Mouse (Mus musculus) CH12F3 (cell line): Measurements from ENCODE around the gene 4933402J07Rik.

Experiments
- in situ Hi-C: fragments of 300-500 bp; cut with MboI; formaldehyde crosslinking; loops from 2 replicates; pipeline ENCODE4 v1.14.3; 2020; ENCODE audit warnings: low sequenced_read_pairs

Gene 4933402J07Rik

GRCm38 (mm10) chr8:87563553-87563952, at the start of gene 4933402J07Rik:
TSS of gene 4933402J07Rik (plus strand) at chr8:87563853.
- in situ Hi-C loops, result no loop called here

DNA sequence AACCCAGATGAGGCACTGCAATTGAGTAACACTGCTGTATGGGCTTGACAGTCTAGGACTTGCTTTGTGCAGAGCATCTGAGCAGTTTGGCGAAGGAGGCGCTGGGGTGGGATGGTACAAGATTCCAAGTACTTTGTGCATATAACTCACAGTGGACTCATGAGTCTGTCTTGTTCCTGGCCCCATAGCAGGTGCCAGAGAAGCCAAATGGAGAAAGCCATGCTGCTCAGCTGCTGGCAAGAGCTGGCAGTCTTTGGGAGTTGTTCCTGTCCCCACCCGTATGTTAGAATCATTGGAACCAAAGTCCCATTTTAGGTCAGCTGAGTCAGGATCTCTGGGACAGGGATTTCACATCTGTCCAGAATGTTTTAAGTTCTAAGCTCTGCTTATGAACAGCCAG, 46.5 kb upstream of the 4933402J07Rik start:
- in situ Hi-C loops, result no loop called here

GRCm38 (mm10) chr8:87525006-87525405, 38.6 kb upstream of the 4933402J07Rik start:
- in situ Hi-C loops, result no loop called here

- in situ Hi-C loops, result loop anchor here (10.0 kb wide), 1 partner anchor 596 kb away; no protein-coding TSS in a partner anchor
Observed at GRCm38 (mm10) chr8:87531176-87531575, 32.5 kb upstream of the 4933402J07Rik start.

DNA sequence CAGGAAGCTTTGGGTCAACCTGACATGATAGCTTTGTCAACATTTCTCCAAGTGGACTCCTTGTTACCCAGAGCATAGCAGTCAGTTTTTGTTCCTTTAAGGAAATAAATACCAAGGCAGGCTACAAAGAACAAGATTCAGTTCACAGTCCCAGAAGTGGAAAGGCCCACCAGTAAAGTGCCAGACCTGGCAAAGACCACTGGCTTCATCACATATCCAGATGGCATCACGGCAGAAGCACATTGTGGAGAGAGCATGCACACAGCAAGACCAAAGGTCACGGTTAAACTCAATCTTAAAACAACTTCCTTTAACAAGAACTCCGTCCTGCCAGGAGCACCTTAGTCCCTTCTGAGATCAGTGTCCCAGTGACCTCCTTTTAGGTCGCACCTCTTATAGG, 30.2 kb upstream of the 4933402J07Rik start:
- in situ Hi-C loops, result loop anchor here (10.0 kb wide), 1 partner anchor 599 kb away; no protein-coding TSS in a partner anchor

DNA sequence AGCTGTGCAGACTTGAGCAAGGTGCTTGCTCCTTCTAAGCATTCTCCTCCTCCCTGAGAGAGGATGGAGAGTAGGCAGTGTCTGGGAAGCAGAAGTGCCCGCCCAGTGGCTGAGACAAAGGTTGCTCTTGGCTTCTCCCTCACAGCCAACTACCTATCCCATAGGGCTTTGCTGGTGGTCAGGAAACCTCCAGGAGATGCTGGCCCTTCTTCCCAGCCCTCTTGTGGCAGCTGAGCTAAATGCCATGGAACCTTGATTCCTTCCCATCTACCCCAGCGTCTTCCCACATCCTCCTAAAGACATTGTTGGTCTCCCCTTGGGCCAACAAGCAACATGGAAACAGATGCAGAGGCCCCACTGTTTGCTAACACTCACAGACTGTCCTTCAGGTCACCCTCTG, 28.8 kb upstream of the 4933402J07Rik start:
- in situ Hi-C loops, result loop anchor here (10.0 kb wide), 1 partner anchor 600 kb away; no protein-coding TSS in a partner anchor

- in situ Hi-C loops, result loop anchor here (10.0 kb wide), 1 partner anchor 602 kb away; no protein-coding TSS in a partner anchor
Observed at GRCm38 (mm10) chr8:87536615-87537329, 26.9 kb upstream of the 4933402J07Rik start.

GRCm38 (mm10) chr8:87539829-87540394, 23.7 kb upstream of the 4933402J07Rik start:
- in situ Hi-C loops, result loop anchor here (10.0 kb wide), 1 partner anchor 605 kb away; no protein-coding TSS in a partner anchor

DNA sequence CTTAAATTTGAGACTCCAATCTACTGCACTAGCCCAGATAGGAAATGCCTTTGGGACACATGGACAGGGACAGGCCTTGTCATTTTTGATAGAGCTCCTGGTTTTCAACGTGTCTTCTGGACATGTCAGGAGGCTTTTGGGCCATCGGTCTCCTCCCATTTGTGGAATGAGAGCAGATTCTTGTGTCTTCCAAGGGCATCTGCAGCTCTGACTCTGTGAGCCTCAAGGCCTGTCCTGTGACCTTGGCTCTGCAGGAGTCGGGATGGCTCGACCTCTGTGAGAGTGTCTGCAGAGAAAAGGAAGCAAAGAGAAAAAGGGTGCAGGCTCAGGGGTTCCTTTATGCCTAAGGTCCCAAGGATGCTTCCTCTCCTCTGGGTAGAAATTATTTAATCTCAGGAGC, 13.8 kb upstream of the 4933402J07Rik start:
- in situ Hi-C loops, result no loop called here

DNA sequence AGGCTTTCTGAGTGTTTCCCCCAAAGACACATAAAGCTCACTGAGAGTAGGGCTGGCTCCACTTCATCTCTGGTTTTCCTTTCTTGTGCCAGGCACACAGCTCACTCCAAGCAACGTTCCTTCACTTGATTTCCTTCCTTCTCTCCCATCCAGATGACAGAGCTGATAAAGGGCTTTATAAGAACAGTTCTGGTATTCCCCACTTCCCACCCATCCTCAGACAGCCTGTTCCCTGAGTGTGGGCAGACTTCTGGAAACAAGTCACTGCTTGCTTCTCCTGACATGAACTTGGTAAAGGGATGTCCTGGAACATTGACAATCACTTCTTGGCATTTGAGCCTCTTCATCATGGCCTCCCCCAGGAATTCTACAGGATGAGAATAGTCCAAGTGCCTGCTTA, 10.9 kb upstream of the 4933402J07Rik start:
- in situ Hi-C loops, result no loop called here

DNA sequence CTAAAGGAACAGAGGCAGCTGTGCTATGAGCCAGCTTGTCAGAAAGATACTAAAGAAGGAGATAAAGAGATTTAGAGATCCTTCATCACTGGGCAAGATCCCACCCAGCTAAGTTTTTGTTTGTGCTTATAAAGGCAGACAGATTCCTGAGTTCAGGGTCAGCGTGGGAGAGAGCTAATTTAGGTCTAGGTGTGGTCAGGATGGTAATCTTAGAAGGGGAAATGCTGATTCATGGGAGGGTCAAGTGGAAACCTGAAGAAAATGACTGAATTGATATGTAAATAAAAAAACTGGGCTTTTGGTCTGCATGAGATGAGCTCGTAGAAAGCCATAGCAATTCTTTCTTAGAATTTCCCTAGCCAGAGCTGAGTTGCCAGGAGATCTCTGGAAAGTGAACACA, 2.9 kb upstream of the 4933402J07Rik start:
- in situ Hi-C loops, result no loop called here

DNA sequence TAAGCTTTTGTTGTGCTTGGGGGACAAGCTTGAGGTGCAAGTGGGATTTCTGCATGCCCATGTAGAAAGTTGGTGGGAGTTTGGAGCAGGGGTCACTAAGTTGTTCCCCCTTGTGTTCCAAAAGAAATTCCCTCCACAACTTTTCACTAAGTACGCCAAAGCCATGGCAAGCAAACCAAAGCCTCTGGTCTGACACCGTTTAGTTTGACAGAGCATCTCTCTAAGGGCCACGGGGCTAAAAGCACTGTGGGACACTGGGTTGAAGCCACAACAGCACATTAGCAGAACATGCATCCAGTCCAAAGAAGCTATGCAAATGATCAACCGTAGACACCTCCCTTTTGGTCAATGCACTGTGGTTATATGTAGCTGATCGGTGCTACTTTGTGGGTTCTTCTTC, 5.5 kb downstream of the 4933402J07Rik start:
- in situ Hi-C loops, result no loop called here

DNA sequence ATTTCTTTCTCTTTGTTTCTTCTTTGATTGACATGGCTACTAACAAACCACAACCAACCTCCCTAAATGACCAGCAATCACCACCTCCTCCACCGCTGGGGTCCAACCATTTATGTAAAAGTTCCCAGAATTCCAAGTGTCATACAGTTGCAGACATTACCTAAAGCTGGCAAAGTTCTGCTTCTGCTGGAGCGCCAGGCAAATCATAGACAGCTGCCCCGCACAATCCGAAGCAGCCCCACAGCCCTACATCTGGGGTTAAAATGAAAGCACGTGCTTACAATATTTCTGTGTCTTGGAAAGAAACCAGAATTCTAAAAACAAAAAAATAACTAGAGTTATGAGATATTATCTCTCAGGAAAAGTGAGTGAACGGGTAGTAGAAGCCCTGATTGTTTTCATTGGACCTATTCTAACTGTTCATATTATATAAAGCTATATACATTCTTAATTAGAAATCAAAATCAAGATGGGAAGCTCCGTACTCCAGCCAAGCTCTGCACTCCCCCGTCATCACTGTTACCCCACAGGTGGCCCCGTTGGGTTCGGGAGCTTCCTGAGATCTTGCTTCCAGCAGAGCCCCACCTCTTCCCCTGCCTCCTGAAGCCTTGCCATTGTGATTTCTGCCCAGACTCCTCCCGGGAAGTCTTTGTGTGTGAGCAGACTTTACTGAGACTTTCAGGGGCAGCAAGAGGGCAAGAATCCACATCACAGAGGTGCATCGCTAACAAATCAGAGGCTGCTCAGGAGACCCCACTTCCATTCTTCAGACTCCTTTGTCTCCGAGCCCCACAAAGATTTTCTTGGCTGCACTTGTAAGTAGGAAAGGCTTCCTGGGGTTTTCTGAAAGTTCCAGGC, 6.3 kb downstream of the 4933402J07Rik start:
- in situ Hi-C loops, result no loop called here

GRCm38 (mm10) chr8:87570564-87570855, 6.9 kb downstream of the 4933402J07Rik start:
- in situ Hi-C loops, result no loop called here

DNA sequence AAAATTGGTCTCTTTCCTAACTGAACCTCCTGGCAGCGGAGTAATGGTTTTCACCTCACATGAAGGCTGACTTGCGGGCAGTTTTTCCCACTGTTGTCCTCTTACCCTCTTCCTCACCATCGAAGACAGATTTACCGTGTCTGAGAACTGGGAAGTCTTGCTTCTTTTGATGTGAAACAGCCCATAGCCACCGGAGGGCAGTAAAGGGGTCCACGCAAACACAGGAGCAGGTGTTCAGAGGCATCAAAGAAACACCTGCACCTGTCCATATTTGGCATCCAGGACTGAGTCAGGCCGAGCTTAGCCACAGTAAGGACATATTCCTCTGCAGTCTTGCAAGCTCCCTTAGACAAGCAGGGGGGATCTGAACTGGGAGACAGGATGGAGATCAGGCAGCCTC, 7.2 kb downstream of the 4933402J07Rik start:
- in situ Hi-C loops, result no loop called here

DNA sequence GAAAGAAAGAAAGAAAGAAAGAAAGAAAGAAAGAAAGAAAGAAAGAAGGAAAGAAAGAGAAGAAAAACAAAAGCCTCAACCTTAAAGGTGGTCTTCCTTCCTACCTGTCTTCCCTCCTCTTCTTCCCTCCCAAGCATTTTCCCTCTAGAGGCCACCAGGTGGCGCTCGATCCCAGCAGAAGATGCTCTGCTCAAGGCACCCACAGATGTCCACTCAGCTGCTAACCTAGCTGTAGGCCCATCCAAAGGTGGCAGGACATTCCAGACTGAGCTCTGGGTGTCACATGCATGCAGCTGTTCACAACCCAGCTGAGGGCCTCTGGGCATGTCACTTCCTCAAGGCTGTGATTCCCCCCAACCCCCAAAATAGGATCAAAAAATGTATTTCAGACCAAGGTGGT, 30.6 kb downstream of the 4933402J07Rik start:
- in situ Hi-C loops, result no loop called here

GRCm38 (mm10) chr8:87602731-87603130, 39.1 kb downstream of the 4933402J07Rik start:
- in situ Hi-C loops, result loop anchor here (25.0 kb wide), 1 partner anchor 435 kb away; no protein-coding TSS in a partner anchor

- in situ Hi-C loops, result loop anchor here (25.0 kb wide), 1 partner anchor 428 kb away; no protein-coding TSS in a partner anchor
Observed at GRCm38 (mm10) chr8:87609110-87609509, 45.5 kb downstream of the 4933402J07Rik start.

- in situ Hi-C loops, result loop anchor here (25.0 kb wide), 1 partner anchor 428 kb away; no protein-coding TSS in a partner anchor
Observed at GRCm38 (mm10) chr8:87609651-87610192, 46.1 kb downstream of the 4933402J07Rik start.

- in situ Hi-C loops, result loop anchor here (25.0 kb wide), 1 partner anchor 424 kb away; no protein-coding TSS in a partner anchor
Observed at GRCm38 (mm10) chr8:87613701-87614100, 50.0 kb downstream of the 4933402J07Rik start.

DNA sequence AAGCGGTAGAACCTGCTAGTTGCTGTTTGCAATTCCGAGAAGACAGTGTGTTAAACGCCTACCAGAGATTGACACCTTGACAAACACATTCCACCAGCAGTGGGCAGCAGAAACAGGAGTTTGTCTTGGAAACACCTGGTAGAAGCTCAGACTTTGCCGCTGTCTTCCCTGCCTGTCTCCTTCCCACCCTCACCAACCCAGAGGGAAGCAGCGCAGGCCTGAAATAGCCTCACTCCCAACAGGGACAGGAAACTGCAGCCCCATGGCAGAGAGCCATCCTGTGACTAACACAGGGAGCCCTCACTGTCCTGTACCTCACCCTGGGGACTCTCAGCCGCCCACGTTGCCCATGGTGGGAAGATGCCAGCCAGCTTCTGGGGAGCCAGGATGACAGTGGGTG, 55.5 kb downstream of the 4933402J07Rik start:
- in situ Hi-C loops, result loop anchor here (25.0 kb wide), 1 partner anchor 418 kb away; no protein-coding TSS in a partner anchor
